Mouse (Mus musculus): ENCODE data around the gene Nf1. TPM values are rescaled to one million over a fixed set of nuclear protein-coding genes. Genes with fewer than 3 reads are reported as not detected.
A peak's percentile ranks its signal among the peaks of the same experiment; 100 is the strongest.

Gene Nf1
- total and polyA plus RNA-seq, 2 experiments from 2014 or later: 3.5 to 20.1 TPM

DNA sequence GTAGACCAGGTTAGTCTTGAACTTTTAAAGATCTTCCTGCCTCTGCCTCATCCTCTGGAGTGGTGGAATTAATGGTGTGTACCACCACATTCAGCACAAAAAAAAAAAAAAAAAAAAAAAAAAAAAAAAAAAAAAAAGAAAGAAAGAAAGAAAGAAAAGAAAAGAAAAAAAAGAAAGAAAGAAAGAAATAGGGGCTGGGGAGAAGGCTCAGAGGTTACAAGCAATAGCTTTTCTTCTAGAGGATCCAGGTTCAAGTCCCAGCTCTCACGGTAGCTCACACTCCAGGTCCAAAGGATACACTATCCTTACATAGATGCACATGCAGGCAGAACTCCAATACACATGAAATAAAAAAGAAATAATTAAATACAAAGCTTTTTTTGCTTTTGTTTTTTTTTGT is 9.9 kb upstream of the Nf1 start:
- Histone ChIP-seq H3K9ac (replicated peaks; ENCODE audit: low read depth, low read length) (no peak overlapping the region), H3K4me1 (ENCODE audit: control insufficient read depth, insufficient read depth) (no peaks in the 10 kb centered on the region), H3K27ac (ENCODE audit: low read depth) (no peak overlapping the region), H3K4me3 (ENCODE audit: low read depth, low read length) (no peak overlapping the region), H3K36me3 (replicated peaks; ENCODE audit: control insufficient read depth, insufficient read depth, low read length) (no peaks in the 10 kb centered on the region), H3K9me3 (replicated peaks; ENCODE audit: control insufficient read depth, low read length) (no peaks in the 10 kb centered on the region), H3K27me3 (ENCODE audit: control insufficient read depth, insufficient read depth, low read length) (no peaks in the 10 kb centered on the region), H3K4me2 (ENCODE audit: low read depth, low read length) (no peak overlapping the region)
- DNase-seq (ENCODE audit: low spot score) (no peak), ATAC-seq (ENCODE audit: insufficient read depth, low read depth) (no peak)
- WGBS: 93% methylated on average over 1 of the region's 1 CpGs
- TF ChIP-seq CTCF (IDR thresholded peaks at IDR 0.05; ENCODE audit: low read depth): no peak
- TF ChIP-seq EP300 (IDR thresholded peaks at IDR 0.05; ENCODE audit: low read depth): no peak

DNA sequence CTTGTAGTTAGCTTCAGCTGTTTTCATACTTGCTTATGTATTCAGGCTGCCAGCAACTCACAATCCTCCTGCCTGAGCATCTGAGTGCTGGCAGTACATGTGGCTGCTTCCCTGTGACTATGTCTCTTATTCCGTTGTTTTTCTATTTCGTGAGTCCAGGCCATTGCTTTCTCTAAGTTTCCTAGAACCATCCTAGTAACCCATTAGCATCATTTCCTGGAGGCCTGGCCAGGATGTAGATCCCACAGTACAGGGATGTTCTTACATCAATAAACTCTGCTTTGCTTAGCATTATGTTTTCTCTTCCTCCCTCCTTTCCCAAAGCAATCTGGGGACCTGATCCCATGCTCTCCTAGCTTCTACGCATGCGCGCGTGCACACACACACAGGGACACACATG is 4.4 kb upstream of the Nf1 start:
- H3K27me3 ChIP-seq (ENCODE audit: control insufficient read depth, insufficient read depth, low read length): no peaks in the 10 kb centered on the region
- no peaks in the 10 kb centered on the region for H3K9me3 ChIP-seq (replicated peaks; ENCODE audit: control insufficient read depth, low read length)
- TF ChIP-seq CTCF (IDR thresholded peaks at IDR 0.05; ENCODE audit: low read depth) (no peak), EP300 (IDR thresholded peaks at IDR 0.05; ENCODE audit: low read depth) (no peak)
- no peak overlapping the region for H3K4me3 ChIP-seq (ENCODE audit: low read depth, low read length)
- 0 out of 2 replicates have a peak, but pooled peaks cover 4% of the 10 kb centered on the region for H3K4me1 ChIP-seq (ENCODE audit: control insufficient read depth, insufficient read depth)
- H3K9ac ChIP-seq (replicated peaks; ENCODE audit: low read depth, low read length): no peak overlapping the region
- H3K27ac ChIP-seq (ENCODE audit: low read depth): no peak overlapping the region; the same call in 1 of the 2 replicates
- H3K36me3 ChIP-seq (replicated peaks; ENCODE audit: control insufficient read depth, insufficient read depth, low read length): no peaks in the 10 kb centered on the region
- ATAC-seq (ENCODE audit: insufficient read depth, low read depth) (no peak), DNase-seq (ENCODE audit: low spot score) (no peak)
- H3K4me2 ChIP-seq (ENCODE audit: low read depth, low read length): no peak overlapping the region
- 81% methylated on average over 6 of the region's 6 CpGs for WGBS

DNA sequence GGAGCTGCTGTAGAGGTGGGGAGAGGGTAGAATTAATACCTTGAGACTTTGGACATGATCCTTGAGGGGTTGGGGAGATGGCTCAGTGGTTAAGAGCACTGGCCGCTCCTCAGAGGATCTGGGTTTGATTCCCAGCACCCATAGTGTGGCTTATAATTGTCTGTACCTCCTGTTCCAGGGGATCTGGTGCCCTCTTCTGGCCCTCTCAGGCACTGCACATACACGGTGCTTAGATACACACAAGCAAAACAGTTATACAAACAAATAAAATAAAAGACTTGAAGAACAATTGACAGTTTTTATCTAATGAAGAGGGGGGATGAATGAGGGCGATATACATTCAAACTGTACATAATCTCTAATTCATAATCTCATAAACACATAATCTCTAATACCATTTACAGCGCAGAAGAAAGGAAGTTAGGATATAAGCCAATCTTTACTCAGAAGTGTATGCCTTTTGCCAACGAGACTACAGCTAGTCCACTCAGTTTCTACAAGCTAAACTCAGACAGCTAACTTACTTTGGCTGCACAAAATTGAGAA is 2.7 kb upstream of the Nf1 start:
- Histone ChIP-seq H3K36me3 (replicated peaks; ENCODE audit: control insufficient read depth, insufficient read depth, low read length) (no peaks in the 10 kb centered on the region), H3K27me3 (ENCODE audit: control insufficient read depth, insufficient read depth, low read length) (no peaks in the 10 kb centered on the region), H3K27ac (ENCODE audit: low read depth) (no peak overlapping the region), H3K4me1 (ENCODE audit: control insufficient read depth, insufficient read depth) (peaks cover 9% of the 10 kb centered on the region), H3K4me2 (ENCODE audit: low read depth, low read length) (no peak overlapping the region), H3K9me3 (replicated peaks; ENCODE audit: control insufficient read depth, low read length) (no peaks in the 10 kb centered on the region), H3K9ac (replicated peaks; ENCODE audit: low read depth, low read length) (no peak overlapping the region), H3K4me3 (ENCODE audit: low read depth, low read length) (no peak overlapping the region)
- TF ChIP-seq EP300 (IDR thresholded peaks at IDR 0.05; ENCODE audit: low read depth) (no peak), CTCF (IDR thresholded peaks at IDR 0.05; ENCODE audit: low read depth) (peak; percentile 28; the same call in 1 of the 2 replicates)
- no peak for DNase-seq (ENCODE audit: low spot score)
- no peak for ATAC-seq (ENCODE audit: insufficient read depth, low read depth)
- WGBS: 89% methylated on average over 5 of the region's 5 CpGs

DNA sequence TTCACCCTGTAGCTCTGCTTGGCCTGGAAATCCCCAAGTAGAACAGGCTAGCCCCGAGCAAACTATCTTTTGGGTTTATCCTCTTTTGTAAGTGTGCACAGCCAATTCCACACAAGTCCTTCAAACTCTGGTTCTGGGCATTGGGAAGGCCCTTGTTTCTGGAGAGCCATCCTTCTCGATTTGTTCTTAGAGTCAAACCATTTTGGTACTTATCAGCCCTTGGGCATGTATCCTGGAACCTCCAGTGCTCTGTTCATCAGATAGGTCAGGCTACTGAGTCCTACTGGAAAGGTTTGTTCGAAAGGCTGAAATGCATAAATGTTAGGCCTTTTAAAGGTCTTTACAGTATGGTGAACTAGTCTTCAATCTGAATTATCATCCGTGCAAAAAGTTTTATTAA is 872 bp upstream of the Nf1 start:
- peak overlapping the region; percentile 99 for H3K4me3 ChIP-seq (ENCODE audit: low read depth, low read length)
- peak overlapping the region; percentile 89 for H3K4me2 ChIP-seq (ENCODE audit: low read depth, low read length)
- peaks cover 4% of the 10 kb centered on the region; the same call in 1 of the 2 replicates for H3K36me3 ChIP-seq (replicated peaks; ENCODE audit: control insufficient read depth, insufficient read depth, low read length)
- H3K27me3 ChIP-seq (ENCODE audit: control insufficient read depth, insufficient read depth, low read length): no peaks in the 10 kb centered on the region
- TF ChIP-seq CTCF (IDR thresholded peaks at IDR 0.05; ENCODE audit: low read depth) (no peak), EP300 (IDR thresholded peaks at IDR 0.05; ENCODE audit: low read depth) (no peak)
- WGBS: 35% methylated on average over 4 of the region's 4 CpGs
- H3K27ac ChIP-seq (ENCODE audit: low read depth): peak overlapping the region; percentile 92
- DNase-seq (ENCODE audit: low spot score) (no peak), ATAC-seq (ENCODE audit: insufficient read depth, low read depth) (no peak)
- H3K4me1 ChIP-seq (ENCODE audit: control insufficient read depth, insufficient read depth): peaks cover 9% of the 10 kb centered on the region
- H3K9ac ChIP-seq (replicated peaks; ENCODE audit: low read depth, low read length): peak overlapping the region; percentile 98
- no peaks in the 10 kb centered on the region for H3K9me3 ChIP-seq (replicated peaks; ENCODE audit: control insufficient read depth, low read length)

DNA sequence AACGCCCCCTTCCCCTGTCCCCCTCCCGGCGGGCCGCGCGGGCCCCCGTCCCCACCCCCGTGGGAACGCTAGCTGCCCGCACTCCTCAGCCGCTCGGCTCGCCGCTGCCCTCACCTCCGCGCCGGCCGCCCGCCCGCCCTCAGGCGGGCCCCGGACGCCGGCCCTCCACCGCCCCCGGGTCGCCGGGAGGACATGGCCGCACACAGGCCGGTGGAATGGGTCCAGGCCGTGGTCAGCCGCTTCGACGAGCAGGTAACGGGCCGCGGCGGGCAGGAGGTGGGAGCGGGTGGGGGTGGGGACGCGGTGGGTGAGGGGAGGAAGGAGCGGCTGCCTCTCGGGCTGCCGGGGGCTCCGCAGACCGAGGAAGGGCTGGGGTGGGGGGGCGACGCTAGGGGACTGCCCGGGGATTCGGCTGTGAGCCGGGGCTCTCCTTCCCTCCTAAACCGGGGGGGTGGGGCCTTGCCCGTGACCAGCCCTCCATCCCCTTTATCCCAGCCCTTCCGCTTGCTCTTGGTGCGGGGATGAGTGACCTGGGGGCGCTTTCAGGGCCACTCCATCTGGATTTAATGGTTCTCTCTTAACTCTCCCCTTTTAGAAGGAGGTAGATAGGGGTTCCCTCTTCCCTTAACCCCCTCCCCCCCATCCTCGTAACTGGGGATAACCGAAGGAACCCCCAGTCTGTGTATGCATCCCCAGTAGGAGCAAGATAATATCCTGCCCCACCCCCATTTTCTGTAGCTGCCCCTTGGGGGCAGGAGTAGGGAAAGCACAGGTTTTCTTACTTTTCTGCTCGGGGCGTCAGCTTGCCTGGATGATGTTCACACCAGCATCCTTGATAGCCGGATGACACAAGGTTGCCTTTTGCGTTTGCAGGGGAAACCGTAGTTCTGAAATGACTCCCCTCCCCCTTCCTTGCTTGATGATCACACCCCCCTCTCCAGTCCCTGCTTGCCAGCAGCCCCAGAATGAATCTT is 602 bp downstream of the Nf1 start:
- under 1% methylated on average over 41 of the region's 63 CpGs for WGBS

More for the DNA sequence above, 602 bp downstream of the Nf1 start:
- peak overlapping the region; percentile 89 for H3K4me2 ChIP-seq (ENCODE audit: low read depth, low read length)
- H3K9ac ChIP-seq (replicated peaks; ENCODE audit: low read depth, low read length): peak overlapping the region; percentile 98
- DNase-seq (ENCODE audit: low spot score) (no peak), ATAC-seq (ENCODE audit: insufficient read depth, low read depth) (peak; percentile 65)
- H3K4me1 ChIP-seq (ENCODE audit: control insufficient read depth, insufficient read depth): peaks cover 9% of the 10 kb centered on the region
- H3K27me3 ChIP-seq (ENCODE audit: control insufficient read depth, insufficient read depth, low read length): no peaks in the 10 kb centered on the region
- H3K36me3 ChIP-seq (replicated peaks; ENCODE audit: control insufficient read depth, insufficient read depth, low read length): peaks cover 4% of the 10 kb centered on the region; the same call in 1 of the 2 replicates
- peak overlapping the region; percentile 92 for H3K27ac ChIP-seq (ENCODE audit: low read depth)
- H3K9me3 ChIP-seq (replicated peaks; ENCODE audit: control insufficient read depth, low read length): no peaks in the 10 kb centered on the region
- TF ChIP-seq CTCF (IDR thresholded peaks at IDR 0.05; ENCODE audit: low read depth): no peak
- no peak for TF ChIP-seq EP300 (IDR thresholded peaks at IDR 0.05; ENCODE audit: low read depth)
- H3K4me3 ChIP-seq (ENCODE audit: low read depth, low read length): peak overlapping the region; percentile 99

Data from heart, postnatal 0 days (tissue).